Mouse (Mus musculus) heart, adult 8-10 months (tissue): ENCODE data around the gene H2-Q1. TPM values are rescaled to one million over a fixed set of nuclear protein-coding genes. Genes with fewer than 3 reads are reported as not detected.
"Not testable (repeated sequence)": the region's sequence is repeated elsewhere in the genome, so short reads cannot be mapped to it uniquely, and the experiment has no call there.

Source experiments
- DNase-seq: peaks from one replicate; pipeline ENCODE4 v3.0.0; 2022; ENCODE audit warnings: low spot score
- total RNA-seq, 4 experiments: library from RNA; stranded (reverse); gene quantifications; 2 replicates each; pipeline ENCODE4 v1.2.4; 2022

H2-Q1 gene
- total RNA-seq, 4 experiments from 2014 or later, result 0.53 to 1.5 (median 1.4) TPM

DNA sequence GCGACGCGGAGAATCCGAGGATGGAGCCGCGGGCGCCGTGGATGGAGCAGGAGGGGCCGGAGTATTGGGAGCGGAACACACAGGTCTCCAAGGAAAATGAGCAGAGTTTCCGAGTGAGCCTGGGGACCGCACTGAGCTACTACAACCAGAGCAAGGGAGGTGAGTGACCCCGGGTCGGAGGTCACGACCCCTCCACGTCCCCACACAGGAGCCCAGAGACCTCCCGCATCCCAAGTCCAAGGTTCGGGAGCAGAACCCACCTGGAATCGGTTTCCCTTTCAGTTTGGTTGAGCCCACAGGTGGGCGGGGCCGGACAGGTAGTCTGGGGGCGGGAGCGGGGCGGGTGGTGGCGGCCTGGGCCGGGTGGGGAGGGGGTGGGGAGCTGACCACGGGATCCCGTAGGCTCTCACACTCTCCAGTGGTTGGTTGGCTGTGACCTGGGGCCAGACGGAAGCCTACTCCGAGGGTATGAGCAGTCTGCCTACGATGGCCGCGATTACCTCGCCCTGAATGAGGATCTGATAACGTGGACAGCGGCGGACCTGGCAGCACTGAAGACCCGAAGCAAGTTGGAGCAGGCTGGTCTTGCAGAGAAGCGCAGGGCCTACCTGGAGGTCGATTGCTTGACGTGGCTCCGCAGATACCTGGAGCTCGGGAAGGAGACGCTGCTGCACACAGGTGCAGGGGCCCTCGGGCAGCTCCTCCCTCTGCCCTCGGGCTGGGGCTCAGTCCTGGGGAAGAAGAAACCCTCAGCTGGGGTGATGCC is 22.7 kb downstream of the H2-Q1 start:
- DNase-seq, result no peak

DNA sequence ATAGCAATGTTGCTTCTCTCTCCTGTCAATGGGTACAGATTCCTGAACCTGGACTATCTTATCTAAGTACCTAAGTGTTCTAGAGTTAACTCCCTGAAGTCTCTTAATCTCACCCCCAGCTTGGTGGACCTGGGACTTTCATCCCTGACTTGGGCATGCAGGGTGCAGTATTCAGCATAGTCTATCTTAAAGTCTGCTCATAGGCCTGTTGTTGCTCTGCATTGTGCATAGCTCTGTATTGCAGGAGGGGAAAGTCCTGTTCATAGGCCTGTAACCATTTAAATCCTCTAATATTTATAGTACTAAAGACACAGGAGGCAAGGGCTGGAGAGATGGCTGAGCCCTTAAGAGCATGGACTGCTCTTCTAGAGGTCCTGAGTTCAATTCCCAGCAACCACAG is 27.5 kb downstream of the H2-Q1 start:
- not testable (repeated sequence) for DNase-seq

- not testable (repeated sequence) for DNase-seq
Observed at GRCm38 (mm10) chr17:35353275-35353674, 33.1 kb downstream of the H2-Q1 start.

DNA sequence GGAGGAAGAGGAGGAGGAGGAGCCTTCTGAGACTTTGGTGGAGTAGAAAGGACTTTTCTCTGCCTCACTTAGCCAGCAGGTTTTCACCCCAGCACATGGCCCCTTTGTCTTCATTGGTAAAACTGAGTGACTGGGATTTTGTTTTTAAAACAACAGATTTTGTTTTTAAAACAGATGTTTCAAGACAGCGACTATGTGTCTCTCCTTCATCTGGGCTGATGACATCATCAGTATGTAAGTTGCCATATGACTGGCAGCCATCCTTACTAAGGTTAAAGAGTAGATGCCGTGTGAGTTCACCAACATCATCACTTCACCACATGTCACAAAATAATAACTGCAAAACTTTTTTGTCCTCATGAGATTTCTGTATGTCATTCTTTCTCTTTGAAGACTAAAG is 33.9 kb downstream of the H2-Q1 start:
- DNase-seq, result no peak

DNA sequence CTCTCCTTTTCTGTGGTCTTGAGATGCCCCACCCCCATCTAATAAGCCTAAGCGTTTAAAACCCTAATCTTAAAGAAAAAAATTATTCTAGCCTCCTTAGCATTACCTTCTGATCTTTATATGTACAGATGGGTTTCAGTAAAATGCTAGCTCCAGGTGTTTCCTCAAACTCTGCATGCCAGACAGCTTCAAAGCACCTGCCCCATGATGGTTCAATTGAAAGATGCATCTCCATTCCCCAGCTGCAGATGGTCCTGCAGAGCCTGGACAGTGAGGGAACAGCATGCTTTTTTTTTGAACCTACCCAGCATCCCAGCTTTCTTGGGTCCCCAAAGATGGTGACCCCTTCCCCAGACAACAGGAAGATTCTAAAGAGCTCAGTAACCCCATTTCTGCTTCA is 36.9 kb downstream of the H2-Q1 start:
- DNase-seq, result no peak

GRCm38 (mm10) chr17:35358763-35359469 is 38.7 kb downstream of the H2-Q1 start:
- DNase-seq, result no peak

- DNase-seq, result no peak
Observed at GRCm38 (mm10) chr17:35359470-35359862, 39.3 kb downstream of the H2-Q1 start.

Other genes starting within 250 kb of the H2-Q1 start
- not detected for gene Ly6g6e, start 243.5 kb upstream of the H2-Q1 start, total RNA-seq
- under 1 TPM in 3 of 4 experiments, not detected in 1; 0.69 to 0.95 (median 0.85) TPM for gene Ly6g6d, start 242.3 kb upstream of the H2-Q1 start, total RNA-seq
- under 1 TPM in 1 of 4 experiments, not detected in 3; 0.24 TPM for gene Ly6g6f, start 234.8 kb upstream of the H2-Q1 start, total RNA-seq
- 10 to 100 TPM; 60.7 to 64.8 (median 62.3) TPM for gene Abhd16a, start 231.1 kb upstream of the H2-Q1 start, total RNA-seq
- gene Ly6g5c, start 212.1 kb upstream of the H2-Q1 start, total RNA-seq, result not detected
- not detected for gene Ly6g5b, start 205.0 kb upstream of the H2-Q1 start, total RNA-seq
- 10 to 100 TPM in 1 of 4 experiments, 1 to 10 TPM in 3; 6.6 to 10.2 (median 8.2) TPM for gene Gpank1, start 198.9 kb upstream of the H2-Q1 start, total RNA-seq
- 100 to 1,000 TPM; 152 to 184 (median 155) TPM for gene Csnk2b, start 198.4 kb upstream of the H2-Q1 start, total RNA-seq
- 10 to 100 TPM; 27.8 to 33.4 (median 30.3) TPM for gene D17H6S53E, start 194.0 kb upstream of the H2-Q1 start, total RNA-seq
- under 1 TPM in 1 of 4 experiments, not detected in 3; 0.26 TPM for gene Apom, start 188.4 kb upstream of the H2-Q1 start, total RNA-seq
- 100 to 1,000 TPM; 233 to 266 (median 242) TPM for gene Bag6, start 185.2 kb upstream of the H2-Q1 start, total RNA-seq
- 100 to 1,000 TPM; 130 to 143 (median 140) TPM for gene Prrc2a, start 155.5 kb upstream of the H2-Q1 start, total RNA-seq
- 1 to 10 TPM; 1.9 to 3.3 (median 2.4) TPM for gene Aif1, start 144.3 kb upstream of the H2-Q1 start, total RNA-seq
- 1 to 10 TPM; 1.8 to 3.6 (median 2.6) TPM for gene Lst1, start 132.0 kb upstream of the H2-Q1 start, total RNA-seq
- gene Ltb, start 126.0 kb upstream of the H2-Q1 start, total RNA-seq, result 1 to 10 TPM in 1 of 4 experiments, under 1 TPM in 3; 0.69 to 1.6 (median 0.80) TPM
- under 1 TPM; 0.25 to 0.97 (median 0.52) TPM for gene Tnf, start 118.4 kb upstream of the H2-Q1 start, total RNA-seq
- under 1 TPM in 1 of 4 experiments, not detected in 3; 0.44 TPM for gene Lta, start 115.1 kb upstream of the H2-Q1 start, total RNA-seq
- under 1 TPM in 1 of 4 experiments, not detected in 3; 0.72 TPM for gene Gm16181, start 99.6 kb upstream of the H2-Q1 start, total RNA-seq
- 1 to 10 TPM; 1.7 to 3.6 (median 1.9) TPM for gene Atp6v1g2, start 86.7 kb upstream of the H2-Q1 start, total RNA-seq
- gene Nfkbil1, start 84.6 kb upstream of the H2-Q1 start, total RNA-seq, result 1 to 10 TPM; 8.2 to 9.4 (median 8.5) TPM
- gene Ddx39b, start 78.7 kb upstream of the H2-Q1 start, total RNA-seq, result 10 to 100 TPM; 76.7 to 92.1 (median 86.6) TPM
- gene H2-D1, start 57.7 kb upstream of the H2-Q1 start, total RNA-seq, result 100 to 1,000 TPM; 108 to 169 (median 117) TPM
- gene H2-Q2, start 21.8 kb downstream of the H2-Q1 start, total RNA-seq, result 1 to 10 TPM in 2 of 4 experiments, under 1 TPM in 2; 0.84 to 1.3 (median 1.1) TPM
- gene H2-Q4, start 59.2 kb downstream of the H2-Q1 start, total RNA-seq, result 10 to 100 TPM; 14.6 to 22.3 (median 16.7) TPM
- gene H2-Q6, start 104.4 kb downstream of the H2-Q1 start, total RNA-seq, result 1 to 10 TPM; 3.8 to 8.0 (median 4.4) TPM
- gene H2-Q7, start 118.8 kb downstream of the H2-Q1 start, total RNA-seq, result 1 to 10 TPM; 2.5 to 4.7 (median 3.2) TPM
- under 1 TPM; 0.38 to 0.59 (median 0.39) TPM for gene H2-Q10, start 149.7 kb downstream of the H2-Q1 start, total RNA-seq
- not detected for gene Pou5f1, start 185.6 kb downstream of the H2-Q1 start, total RNA-seq
- gene Tcf19, start 196.4 kb downstream of the H2-Q1 start, total RNA-seq, result 1 to 10 TPM; 2.1 to 3.3 (median 2.4) TPM
- 1 to 10 TPM; 2.0 to 3.9 (median 2.4) TPM for gene Cchcr1, start 196.7 kb downstream of the H2-Q1 start, total RNA-seq
- gene Psors1c2, start 212.8 kb downstream of the H2-Q1 start, total RNA-seq, result not detected
- under 1 TPM; 0.14 to 0.37 (median 0.27) TPM for gene Cdsn, start 231.7 kb downstream of the H2-Q1 start, total RNA-seq
- gene 2300002M23Rik, start 247.0 kb downstream of the H2-Q1 start, total RNA-seq, result not detected